Mouse (Mus musculus): ENCODE measurements around the gene Gm28557.
A peak's percentile ranks its signal among the peaks of the same experiment; 100 is the strongest.
"Not testable (repeated sequence)": the region's sequence is repeated elsewhere in the genome, so short reads cannot be mapped to it uniquely, and the experiment has no call there.

Gene Gm28557

GRCm38 (mm10) chr13:67108194-67108820 is at the start of gene Gm28557:
Gene Gm28557 (minus strand): TSS chr13:67108604.
- DNase-seq (ENCODE audit: low spot score in 2 of 2), result peak; percentile 89 to 98

- DNase-seq (ENCODE audit: low spot score in 2 of 2), result peak; percentile 83 to 94
Measured at GRCm38 (mm10) chr13:67128038-67128721, 19.8 kb upstream of the Gm28557 start.

- not testable (repeated sequence) for DNase-seq (ENCODE audit: low spot score in 2 of 2)
Measured at GRCm38 (mm10) chr13:67127507-67127906, 19.1 kb upstream of the Gm28557 start.

GRCm38 (mm10) chr13:67124460-67124859 is 16.1 kb upstream of the Gm28557 start:
- DNase-seq (ENCODE audit: low spot score in 2 of 2), result no peak

GRCm38 (mm10) chr13:67121360-67121759 is 13.0 kb upstream of the Gm28557 start, which contains the start of gene Zfp759:
Gene Zfp759 (plus strand): TSS chr13:67121660.
- not testable (repeated sequence) for DNase-seq (ENCODE audit: low spot score in 2 of 2)

GRCm38 (mm10) chr13:67116163-67116562 is 7.8 kb upstream of the Gm28557 start, which contains the start of gene Rslcan18:
Gene Rslcan18 (minus strand): TSS chr13:67116263.
- DNase-seq (ENCODE audit: low spot score in 2 of 2), result not testable (repeated sequence)

- DNase-seq (ENCODE audit: low spot score in 2 of 2), result no peak
Measured at GRCm38 (mm10) chr13:67113287-67113686, 4.9 kb upstream of the Gm28557 start.

GRCm38 (mm10) chr13:67112096-67112495 is 3.7 kb upstream of the Gm28557 start:
- peak in 1 of 2 experiments; percentile 19 for DNase-seq (ENCODE audit: low spot score in 2 of 2)

- DNase-seq (ENCODE audit: low spot score in 2 of 2), result no peak
Measured at GRCm38 (mm10) chr13:67108821-67109206, 410 bp upstream of the Gm28557 start.

GRCm38 (mm10) chr13:67107681-67108080 is 723 bp downstream of the Gm28557 start:
- DNase-seq (ENCODE audit: low spot score in 2 of 2), result no peak

- no peak for DNase-seq (ENCODE audit: low spot score in 2 of 2)
Measured at GRCm38 (mm10) chr13:67097876-67098275, 10.5 kb downstream of the Gm28557 start, which contains the start of gene Zfp708. Gene Zfp708 (minus strand): TSS chr13:67097976.

GRCm38 (mm10) chr13:67090154-67090553 is 18.2 kb downstream of the Gm28557 start:
- DNase-seq (ENCODE audit: low spot score in 2 of 2), result no peak

- no peak for DNase-seq (ENCODE audit: low spot score in 2 of 2)
Measured at GRCm38 (mm10) chr13:67081946-67082345, 26.5 kb downstream of the Gm28557 start.

- peak; percentile 44 to 67 for DNase-seq (ENCODE audit: low spot score in 2 of 2)
Measured at GRCm38 (mm10) chr13:67081142-67081713, 27.2 kb downstream of the Gm28557 start.

GRCm38 (mm10) chr13:67077244-67077643 is 31.2 kb downstream of the Gm28557 start:
- no peak for DNase-seq (ENCODE audit: low spot score in 2 of 2)

GRCm38 (mm10) chr13:67072786-67073185 is 35.6 kb downstream of the Gm28557 start:
- DNase-seq (ENCODE audit: low spot score in 2 of 2), result no peak

GRCm38 (mm10) chr13:67065386-67065785 is 43.0 kb downstream of the Gm28557 start:
- no peak for DNase-seq (ENCODE audit: low spot score in 2 of 2)

- DNase-seq (ENCODE audit: low spot score in 2 of 2), result no peak
Measured at GRCm38 (mm10) chr13:67062427-67062826, 46.0 kb downstream of the Gm28557 start.

GRCm38 (mm10) chr13:67060786-67061358 is 47.5 kb downstream of the Gm28557 start, which contains the start of gene Zfp712:
Gene Zfp712 (minus strand): TSS chr13:67061170.
- DNase-seq (ENCODE audit: low spot score in 2 of 2), result peak; percentile 85 to 96

GRCm38 (mm10) chr13:67060161-67060785 is 48.1 kb downstream of the Gm28557 start:
- DNase-seq (ENCODE audit: low spot score in 2 of 2), result no peak
